Mouse (Mus musculus) limb, embryonic 12.5 days (tissue): Measurements from ENCODE around the gene AW011738. TPM values are rescaled to one million over a fixed set of nuclear protein-coding genes. Genes with fewer than 3 reads are reported as not detected.

ENCODE experiments used
- ATAC-seq: fragments of 200-750 bp; cut with Nextera tagmentation; 2 replicates; pipeline ENCODE4 v1.8.0; 2017; ENCODE audit warnings: low read depth, moderate TSS enrichment; ENCODE audit not compliant: insufficient number of reproducible peaks, insufficient read depth, low FRiP score, low TSS enrichment
- H3K27ac ChIP-seq: fragments of 300-500 bp; sonication (generic); 2 replicates; pipeline ENCODE4 v1.5.1; 2016; ENCODE audit warnings: mild to moderate bottlenecking, moderate library complexity
- H3K27me3 ChIP-seq: fragments of 300-500 bp; sonication (generic); 2 replicates; pipeline ENCODE4 v1.6.1; 2016; ENCODE audit warnings: mild to moderate bottlenecking, moderate library complexity
- H3K36me3 ChIP-seq: fragments of 300-500 bp; sonication (generic); 2 replicates; pipeline ENCODE4 v1.6.1; 2016; ENCODE audit warnings: mild to moderate bottlenecking, moderate library complexity
- H3K4me1 ChIP-seq: fragments of 300-500 bp; sonication (generic); replicated peaks from 2 replicates; pipeline ENCODE4 v1.6.1; 2016
- H3K4me2 ChIP-seq: fragments of 300-500 bp; sonication (generic); 2 replicates; pipeline ENCODE4 v1.6.1; 2016; ENCODE audit warnings: mild to moderate bottlenecking, moderate library complexity
- H3K4me3 ChIP-seq: fragments of 300-500 bp; sonication (generic); replicated peaks from 2 replicates; pipeline ENCODE4 v1.5.1; 2016; ENCODE audit warnings: mild to moderate bottlenecking
- H3K9ac ChIP-seq: fragments of 300-500 bp; sonication (generic); replicated peaks from 2 replicates; pipeline ENCODE4 v1.6.1; 2016; ENCODE audit warnings: mild to moderate bottlenecking, moderate library complexity
- H3K9me3 ChIP-seq: fragments of 300-500 bp; sonication (generic); 2 replicates; pipeline ENCODE4 v1.6.1; 2016; ENCODE audit warnings: mild to moderate bottlenecking, moderate library complexity
- WGBS: fragments of 180-500 bp; shearing (Covaris S2); methylation state at CpG from one replicate; pipeline ENCODE4 v1.1.7; 2016; 5-methylcytosine and 5-hydroxymethylcytosine counted together
- polyA plus RNA-seq: library from polyadenylated mRNA; unstranded; fragments of >200 nt; fragmentation: Nextera tagmentation; extraction: Ambion mirVana; gene quantifications from 2 replicates; pipeline ENCODE4 v1.2.1, GENCODE M21; 2016

The AW011738 gene
- polyA plus RNA-seq, 1 experiment from 2014 or later, result 1.8 TPM

- Histone ChIP-seq H3K4me1 (peaks cover 73% of the 10 kb centered on the region), H3K9ac (no peak overlapping the region; the same call in 1 of the 2 replicates), H3K27ac (peak overlapping the region; percentile 80), H3K27me3 (no peaks in the 10 kb centered on the region), H3K36me3 (peaks cover 82% of the 10 kb centered on the region), H3K9me3 (no peaks in the 10 kb centered on the region), H3K4me3 (no peak overlapping the region), H3K4me2 (peak overlapping the region; percentile 35)
- ATAC-seq, result no peak; the same call in 1 of the 2 replicates
- WGBS, result 68% methylated on average over 5 of the region's 5 CpGs
Observed at GRCm38 (mm10) chr4:156188162-156188810, 14.8 kb upstream of the AW011738 start.

GRCm38 (mm10) chr4:156188811-156189323 is 14.2 kb upstream of the AW011738 start:
- Histone ChIP-seq H3K9me3 (no peaks in the 10 kb centered on the region), H3K27me3 (no peaks in the 10 kb centered on the region), H3K4me2 (peak overlapping the region; percentile 35), H3K36me3 (peaks cover 82% of the 10 kb centered on the region), H3K27ac (peak overlapping the region; percentile 80), H3K9ac (no peak overlapping the region; the same call in 1 of the 2 replicates), H3K4me1 (peaks cover 79% of the 10 kb centered on the region), H3K4me3 (no peak overlapping the region)
- 32% methylated on average over 6 of the region's 6 CpGs for WGBS
- no peak; the same call in 1 of the 2 replicates for ATAC-seq

- peak overlapping the region; percentile 13; the same call in 1 of the 2 replicates for H3K4me2 ChIP-seq
- WGBS, result 52% methylated on average over 8 of the region's 8 CpGs
- ATAC-seq, result no peak
Observed at GRCm38 (mm10) chr4:156192421-156193199, 10.5 kb upstream of the AW011738 start.

GRCm38 (mm10) chr4:156193200-156193590 is 9.9 kb upstream of the AW011738 start:
- WGBS, result 21% methylated on average over 2 of the region's 2 CpGs
- Histone ChIP-seq H3K9ac (no peak overlapping the region), H3K4me3 (no peak overlapping the region), H3K9me3 (no peaks in the 10 kb centered on the region), H3K4me2 (peak overlapping the region; percentile 16; the same call in 1 of the 2 replicates), H3K27me3 (no peaks in the 10 kb centered on the region), H3K36me3 (peaks cover 64% of the 10 kb centered on the region), H3K27ac (no peak overlapping the region), H3K4me1 (peaks cover 74% of the 10 kb centered on the region)
- ATAC-seq, result no peak

More at GRCm38 (mm10) chr4:156192421-156193199, 10.5 kb upstream of the AW011738 start:
- peak overlapping the region; percentile 35 for H3K27ac ChIP-seq
- H3K36me3 ChIP-seq, result peaks cover 70% of the 10 kb centered on the region
- no peak overlapping the region for H3K9ac ChIP-seq
- H3K4me1 ChIP-seq, result peaks cover 80% of the 10 kb centered on the region
- H3K27me3 ChIP-seq, result no peaks in the 10 kb centered on the region
- H3K9me3 ChIP-seq, result no peaks in the 10 kb centered on the region
- no peak overlapping the region for H3K4me3 ChIP-seq

GRCm38 (mm10) chr4:156193906-156194305 is 9.2 kb upstream of the AW011738 start:
- no peak overlapping the region for H3K4me3 ChIP-seq
- H3K9ac ChIP-seq, result no peak overlapping the region
- no peak overlapping the region for H3K27ac ChIP-seq
- H3K4me1 ChIP-seq, result peaks cover 67% of the 10 kb centered on the region
- no peaks in the 10 kb centered on the region for H3K9me3 ChIP-seq
- WGBS, result 68% methylated on average over 5 of the region's 5 CpGs
- 0 out of 2 replicates have a peak overlapping the region, but pooled peaks have one; percentile 16 for H3K4me2 ChIP-seq
- no peaks in the 10 kb centered on the region for H3K27me3 ChIP-seq
- peaks cover 59% of the 10 kb centered on the region for H3K36me3 ChIP-seq
- no peak for ATAC-seq

- WGBS, result 38% methylated on average over 6 of the region's 6 CpGs
- Histone ChIP-seq H3K27ac (no peak overlapping the region), H3K4me3 (no peak overlapping the region), H3K9ac (no peak overlapping the region), H3K4me1 (peaks cover 63% of the 10 kb centered on the region), H3K9me3 (no peaks in the 10 kb centered on the region), H3K4me2 (peak overlapping the region; percentile 82), H3K36me3 (peaks cover 58% of the 10 kb centered on the region), H3K27me3 (no peaks in the 10 kb centered on the region)
- ATAC-seq, result no peak
Observed at GRCm38 (mm10) chr4:156194346-156194745, 8.8 kb upstream of the AW011738 start.

- Histone ChIP-seq H3K4me1 (peaks cover 46% of the 10 kb centered on the region), H3K36me3 (peaks cover 39% of the 10 kb centered on the region), H3K27ac (peak overlapping the region; percentile 69), H3K4me3 (peak overlapping the region; percentile 93), H3K27me3 (no peaks in the 10 kb centered on the region), H3K9ac (peak overlapping the region; percentile 90), H3K9me3 (no peaks in the 10 kb centered on the region), H3K4me2 (peak overlapping the region; percentile 82)
- 5% methylated on average over 35 of the region's 35 CpGs for WGBS
- no peak for ATAC-seq
Observed at GRCm38 (mm10) chr4:156195927-156196870, 6.9 kb upstream of the AW011738 start.

- WGBS, result under 1% methylated on average over 44 of the region's 88 CpGs
- Histone ChIP-seq H3K9ac (peak within 1 kb of the TSS; percentile 90), H3K36me3 (peaks cover 29% of the 10 kb centered on the region), H3K27me3 (peaks cover 3% of the 10 kb centered on the region), H3K4me2 (peak within 1 kb of the TSS; percentile 82), H3K27ac (peak within 1 kb of the TSS; percentile 96), H3K4me3 (peak within 1 kb of the TSS; percentile 93), H3K9me3 (no peaks in the 10 kb centered on the region), H3K4me1 (peaks cover 39% of the 10 kb centered on the region)
- peak; percentile 68 for ATAC-seq
Observed at GRCm38 (mm10) chr4:156197131-156197828, 5.8 kb upstream of the AW011738 start, which contains the start of gene Agrn. Gene Agrn, minus strand, starts transcription at chr4:156197488.

- peaks cover 23% of the 10 kb centered on the region for H3K36me3 ChIP-seq
- ATAC-seq, result peak; percentile 89
- peak overlapping the region; percentile 90 for H3K9ac ChIP-seq
- H3K4me1 ChIP-seq, result peaks cover 38% of the 10 kb centered on the region
- H3K27me3 ChIP-seq, result peaks cover 9% of the 10 kb centered on the region
- H3K4me2 ChIP-seq, result peak overlapping the region; percentile 82
- no peaks in the 10 kb centered on the region for H3K9me3 ChIP-seq
- peak overlapping the region; percentile 96 for H3K27ac ChIP-seq
- H3K4me3 ChIP-seq, result peak overlapping the region; percentile 93
- WGBS, result under 1% methylated on average over 26 of the region's 26 CpGs
Observed at GRCm38 (mm10) chr4:156197829-156198205, 5.3 kb upstream of the AW011738 start.
